Mouse (Mus musculus) CH12.LX (cell line): ENCODE measurements around the gene Aqp11. TPM values are rescaled to one million over a fixed set of nuclear protein-coding genes. Genes with fewer than 3 reads are reported as not detected.
A peak's percentile ranks its signal among the peaks of the same experiment; 100 is the strongest.

Experiments
- DNase-seq: peaks from one replicate; pipeline ENCODE4 v3.0.0-alpha.2; 2013; ENCODE audit errors: extremely low read depth
- H3K27ac ChIP-seq: 2 replicates; pipeline ENCODE4 v1.5.1; 2012; ENCODE audit warnings: low read depth, mild to moderate bottlenecking, control low read depth, moderate library complexity; ENCODE audit not compliant: insufficient read depth
- H3K27me3 ChIP-seq: replicated peaks from 2 replicates; pipeline ENCODE3; 2012; ENCODE audit warnings: inconsistent platforms
- H3K36me3 ChIP-seq, 2 experiments: replicated peaks in 1 of 2; 2 replicates each; pipeline versions ENCODE3 to v1.6.1; 2012; ENCODE audit warnings: inconsistent platforms in 1 of 2, low read length in 1 of 2, mild to moderate bottlenecking in 1 of 2, mixed read lengths in 1 of 2, moderate library complexity in 1 of 2; ENCODE audit not compliant: control insufficient read depth in 1 of 2, insufficient read depth in 1 of 2
- H3K4me1 ChIP-seq, 2 experiments: 2 replicates each; pipeline ENCODE4 v1.6.1; 2012; ENCODE audit warnings: inconsistent platforms in 1 of 2, moderate library complexity in 1 of 2; ENCODE audit not compliant: insufficient read depth in 2 of 2, control insufficient read depth in 1 of 2
- H3K4me2 ChIP-seq: 2 replicates; pipeline ENCODE4 v1.6.1; 2012; ENCODE audit warnings: low read depth, mild to moderate bottlenecking, control low read depth; ENCODE audit not compliant: poor library complexity, insufficient read depth, severe bottlenecking
- H3K4me3 ChIP-seq, 3 experiments: fragments of 150-350 bp in 1 of 3; sonication (generic) in 1 of 3; replicated peaks in 1 of 3; 2 replicates each; pipeline versions ENCODE3 to v1.5.1; 2011 to 2012; ENCODE audit warnings: low read depth in 2 of 3, low read length in 2 of 3, mild to moderate bottlenecking in 2 of 3, moderate library complexity in 2 of 3, control low read depth in 1 of 3, improper control_type of control experiment in 1 of 3, inconsistent platforms in 1 of 3, mixed read lengths in 1 of 3; ENCODE audit not compliant: poor library complexity in 1 of 3
- H3K79me2 ChIP-seq: replicated peaks from 2 replicates; pipeline ENCODE4 v1.6.1; 2012; ENCODE audit warnings: mild to moderate bottlenecking, moderate library complexity; ENCODE audit not compliant: control insufficient read depth, poor library complexity, insufficient read depth, severe bottlenecking; ENCODE audit errors: extremely low read depth
- H3K9ac ChIP-seq: 2 replicates; pipeline ENCODE4 v1.6.1; 2012; ENCODE audit warnings: low read depth, mild to moderate bottlenecking, control low read depth, moderate library complexity; ENCODE audit not compliant: insufficient read depth
- H3K9me3 ChIP-seq: replicated peaks from 2 replicates; pipeline ENCODE3; 2012; ENCODE audit warnings: low read length, inconsistent platforms, mixed read lengths
- BHLHE40 ChIP-seq: IDR thresholded peaks from 2 replicates; pipeline ENCODE4 v1.6.1; 2011; ENCODE audit warnings: mild to moderate bottlenecking, low read depth, low read length, improper control_type of control experiment
- E2F4 ChIP-seq: IDR thresholded peaks from 2 replicates; pipeline ENCODE4 v1.6.1; 2011; ENCODE audit warnings: low read depth, low read length, improper control_type of control experiment; ENCODE audit not compliant: insufficient replicate concordance
- ETS1 ChIP-seq: conservative IDR thresholded peaks from 2 replicates; pipeline ENCODE4 v1.6.1; 2012; ENCODE audit warnings: low read depth, mild to moderate bottlenecking, inconsistent platforms, low read length, improper control_type of control experiment, moderate library complexity
- HCFC1 ChIP-seq: IDR thresholded peaks from 2 replicates; pipeline ENCODE4 v1.6.1; 2012; ENCODE audit warnings: low read depth, mild to moderate bottlenecking, inconsistent platforms, low read length, improper control_type of control experiment
- IRF4 ChIP-seq: IDR thresholded peaks from 2 replicates; pipeline ENCODE4 v1.6.1; 2014; ENCODE audit warnings: low read depth, mild to moderate bottlenecking, inconsistent platforms, low read length, improper control_type of control experiment
- PAX5 ChIP-seq: IDR thresholded peaks from 2 replicates; pipeline ENCODE4 v1.6.1; 2012; ENCODE audit warnings: low read length, inconsistent platforms, mixed read lengths
- ZKSCAN1 ChIP-seq: IDR thresholded peaks from 2 replicates; pipeline ENCODE4 v1.6.1; 2012; ENCODE audit warnings: low read depth, inconsistent platforms, low read length, improper control_type of control experiment, borderline replicate concordance
- dilution Hi-C: fragments of 300-500 bp; cut with MboI; formaldehyde crosslinking; loops from 2 replicates; pipeline ENCODE4 v1.14.3; 2020; ENCODE audit warnings: low sequenced_read_pairs; ENCODE audit not compliant: extremely low pct_unique_long_range_greater_than_20kb, extremely low pct_ligation_motif_present
- in situ Hi-C: fragments of 300-500 bp; cut with MboI; formaldehyde crosslinking; loops from 3 replicates; pipeline ENCODE4 v1.14.3; 2019; ENCODE audit warnings: low sequenced_read_pairs, low pct_ligation_motif_present, low pct_unique_long_range_greater_than_20kb, mixed read lengths
- polyA plus RNA-seq: library from polyadenylated mRNA; unstranded; fragments of >175 nt; gene quantifications from 2 replicates; pipeline ENCODE4 v1.2.1, GENCODE M21; 2012; ENCODE audit warnings: low read depth; ENCODE audit not compliant: insufficient read length
- total RNA-seq, 2 experiments: library from RNA; depleted of rRNA; stranded (reverse); fragments of 300-350 nt in 1 of 2; fragments of >200 nt in 1 of 2; gene quantifications; 2 replicates each; pipeline ENCODE4 v1.2.3; 2012 to 2014

Aqp11 gene
- total and polyA plus RNA-seq, 3 experiments, result 0.46 to 1.0 (median 0.89) TPM

GRCm38 (mm10) chr7:97740948-97741347, 2.9 kb upstream of the Aqp11 start:
- Histone ChIP-seq H3K4me3 (no peak overlapping the region), H3K36me3 (no peaks in the 10 kb centered on the region), H3K9me3 (no peaks in the 10 kb centered on the region), H3K79me2 (no peaks in the 10 kb centered on the region), H3K27me3 (no peaks in the 10 kb centered on the region), H3K4me1 (peaks cover 4 to 7% of the 10 kb centered on the region in 2 experiments), H3K4me2 (no peak overlapping the region), H3K9ac (no peak overlapping the region), H3K27ac (no peak overlapping the region)
- in situ Hi-C loops, result no loop called here
- dilution Hi-C loops, result no loop called here
- TF ChIP-seq PAX5 (no peak), ZKSCAN1 (no peak)
- DNase-seq, result no peak

- Histone ChIP-seq H3K27me3 (no peaks in the 10 kb centered on the region), H3K4me3 (peak overlapping the region in 2 of 3 experiments; percentile 61 to 65), H3K27ac (no peak overlapping the region), H3K9ac (no peak overlapping the region), H3K9me3 (no peaks in the 10 kb centered on the region), H3K36me3 (no peaks in the 10 kb centered on the region), H3K79me2 (no peaks in the 10 kb centered on the region), H3K4me1 (peaks cover 4 to 7% of the 10 kb centered on the region in 2 experiments), H3K4me2 (peak overlapping the region; percentile 53)
- in situ Hi-C loops, result no loop called here
- TF ChIP-seq ETS1 (no peak), IRF4 (no peak), E2F4 (no peak)
- no peak for DNase-seq
- dilution Hi-C loops, result no loop called here
These were observed 842 bp downstream of the Aqp11 start for GRCm38 (mm10) chr7:97737256-97737637.

- dilution Hi-C loops (no loop called here), in situ Hi-C loops (no loop called here)
- H3K79me2 ChIP-seq, result no peaks in the 10 kb centered on the region
- no peak overlapping the region for H3K4me3 ChIP-seq
- TF ChIP-seq BHLHE40, result peak; percentile 47; the same call in 1 of the 2 replicates
- no peak for TF ChIP-seq HCFC1
- H3K36me3 ChIP-seq, result peaks cover 0 to 2% of the 10 kb centered on the region in 2 experiments
- H3K4me2 ChIP-seq, result no peak overlapping the region
- peaks cover 4 to 5% of the 10 kb centered on the region in 2 experiments for H3K4me1 ChIP-seq
- DNase-seq, result no peak
- H3K9ac ChIP-seq, result no peak overlapping the region
- H3K9me3 ChIP-seq, result no peaks in the 10 kb centered on the region
- no peaks in the 10 kb centered on the region for H3K27me3 ChIP-seq
- no peak overlapping the region for H3K27ac ChIP-seq
These were observed 2.1 kb downstream of the Aqp11 start for GRCm38 (mm10) chr7:97735886-97736420.
